Comparison of ENCODE assay signal across 8 mouse cellular contexts in genomic region chr9:121350601-121351000, GRCm38 (mm10). TPM values are rescaled to one million over a fixed set of nuclear protein-coding genes. Genes with fewer than 3 reads are reported as not detected.
DNase-seq lines count a peak whose midpoint lies in the region; ATAC-seq lines count a peak whose summit lies in the region.

No protein-coding gene starts in this region.

- 50% methylated on average over 2 of the region's 3 CpGs for WGBS in heart, embryonic 13.5 days
- WGBS in intestine, embryonic 14.5 days, result 23% methylated on average over 3 of the region's 3 CpGs

- H3K9ac ChIP-seq in heart, embryonic 13.5 days, result peak overlapping the region; percentile 47
- no peak overlapping the region for H3K9ac ChIP-seq in intestine, embryonic 14.5 days (ENCODE audit: low read length)

- no peaks in the 10 kb centered on the region for H3K9me3 ChIP-seq in heart, embryonic 13.5 days
- no peaks in the 10 kb centered on the region for H3K9me3 ChIP-seq in intestine, embryonic 14.5 days (ENCODE audit: control insufficient read depth, low read length)

- peak overlapping the region; percentile 77 for H3K27ac ChIP-seq in heart, embryonic 13.5 days (replicated peaks)
- peak overlapping the region; percentile 69 for H3K27ac ChIP-seq in intestine, embryonic 14.5 days (ENCODE audit: low read depth)

- H3K4me1 ChIP-seq in heart, embryonic 13.5 days, result peaks cover 85% of the 10 kb centered on the region
- H3K4me1 ChIP-seq in intestine, embryonic 14.5 days (replicated peaks; ENCODE audit: control insufficient read depth, insufficient read depth, low read length), result peaks cover 60% of the 10 kb centered on the region

- H3K4me2 ChIP-seq in heart, embryonic 13.5 days, result no peak overlapping the region
- H3K4me2 ChIP-seq in intestine, embryonic 14.5 days (ENCODE audit: low read length), result no peak overlapping the region

- no peak overlapping the region for H3K4me3 ChIP-seq in heart, embryonic 13.5 days
- H3K4me3 ChIP-seq in intestine, embryonic 14.5 days (ENCODE audit: low read depth, low read length), result no peak overlapping the region

- no peaks in the 10 kb centered on the region for H3K36me3 ChIP-seq in heart, embryonic 13.5 days
- no peaks in the 10 kb centered on the region for H3K36me3 ChIP-seq in intestine, embryonic 14.5 days (ENCODE audit: control insufficient read depth, insufficient read depth, low read length)

- H3K27me3 ChIP-seq in heart, embryonic 13.5 days (replicated peaks), result no peaks in the 10 kb centered on the region
- H3K27me3 ChIP-seq in intestine, embryonic 14.5 days (replicated peaks; ENCODE audit: control insufficient read depth, insufficient read depth, low read length), result no peaks in the 10 kb centered on the region

- DNase-seq in heart, adult 8-10 months (ENCODE audit: low spot score), result no peak
- DNase-seq in right cerebral cortex, adult 18-20 months, result peak; percentile 48
- no peak for DNase-seq in right cerebral cortex, postnatal 36 days (ENCODE audit: low spot score in 2 of 2)
- no peak for DNase-seq in intestine, embryonic 14.5 days (ENCODE audit: low spot score)
- DNase-seq in urinary bladder, postnatal 4 days (ENCODE audit: low spot score in 2 of 2), result no peak
- no peak for DNase-seq in layer of hippocampus, adult 18-20 months (ENCODE audit: low spot score in 2 of 2)
- DNase-seq in adrenal gland, adult (ENCODE audit: inconsistent age in 2 of 2, low spot score in 1 of 2), result no peak

- peak; percentile 10; the same call in 1 of the 2 replicates for ATAC-seq in heart, embryonic 13.5 days (ENCODE audit: extremely low read depth, insufficient number of reproducible peaks, low FRiP score, low TSS enrichment)
- no peak; the same call in 1 of the 2 replicates for ATAC-seq in intestine, embryonic 14.5 days (replicated peaks; ENCODE audit: low FRiP score, low TSS enrichment, low read depth)

RNA-seq across cellular contexts. Expression of gene Trak1, which starts 53.3 kb away (rescaled TPM):
- 30.4 and 32.2 TPM in 2 replicates for polyA plus RNA-seq in heart, embryonic 13.5 days (2015; fragmentation: Nextera tagmentation; extraction: Ambion mirVana)
- 100 to 1,000 TPM; 294 to 334 (median 302) TPM for total RNA-seq in heart, adult 8-10 months (2022)
- polyA plus RNA-seq in intestine, embryonic 14.5 days (2014; fragmentation: Nextera tagmentation; extraction: Ambion mirVana), result 23.4 and 26.1 TPM in 2 replicates
- total RNA-seq in layer of hippocampus, adult 18-20 months (2021), result 100 to 1,000 TPM; 228 to 237 TPM
